Mouse (Mus musculus) spleen, adult 2 months (tissue): ENCODE results near the gene Sfxn2. TPM values are rescaled to one million over a fixed set of nuclear protein-coding genes. Genes with fewer than 3 reads are reported as not detected.

Experiments
- DNase-seq, 2 experiments: peaks; one replicate each; pipeline versions ENCODE4 v3.0.0 to v3.0.0-alpha.2; 2012 to 2021; ENCODE audit warnings: low spot score in 2 of 2, low read depth in 1 of 2
- H3K27ac ChIP-seq: fragments of 200-500 bp; 2 replicates; pipeline ENCODE4 v1.5.1; 2012; ENCODE audit warnings: low read length, inconsistent platforms; ENCODE audit not compliant: insufficient read depth
- H3K27me3 ChIP-seq: fragments of 200-500 bp; 2 replicates; pipeline ENCODE4 v1.6.1; 2012; ENCODE audit warnings: mild to moderate bottlenecking, moderate library complexity, low read length, inconsistent platforms; ENCODE audit not compliant: control insufficient read depth, insufficient read depth
- H3K36me3 ChIP-seq: fragments of 200-500 bp; 2 replicates; pipeline ENCODE4 v1.6.1; 2012; ENCODE audit warnings: mild to moderate bottlenecking, low read length, inconsistent platforms; ENCODE audit not compliant: control insufficient read depth, insufficient read depth
- H3K4me1 ChIP-seq: fragments of 200-500 bp; 2 replicates; pipeline ENCODE4 v1.6.1; 2011; ENCODE audit warnings: inconsistent platforms; ENCODE audit not compliant: control insufficient read depth, insufficient read depth, insufficient read length
- H3K4me3 ChIP-seq: fragments of 200-500 bp; 2 replicates; pipeline ENCODE4 v1.5.1; 2011; ENCODE audit warnings: mild to moderate bottlenecking, inconsistent platforms; ENCODE audit not compliant: insufficient read depth, insufficient read length; ENCODE audit errors: extremely low read depth
- CTCF ChIP-seq: fragments of 200-500 bp; IDR thresholded peaks from 2 replicates; pipeline ENCODE4 v1.5.1; 2011; ENCODE audit warnings: mild to moderate bottlenecking, inconsistent platforms; ENCODE audit not compliant: insufficient read depth, insufficient read length, insufficient replicate concordance; ENCODE audit errors: extremely low read depth
- POLR2A ChIP-seq: fragments of 200-500 bp; IDR thresholded peaks from 2 replicates; pipeline ENCODE4 v1.6.1; 2011; ENCODE audit warnings: low read depth, low read length, inconsistent platforms
- WGBS: fragments of 180-500 bp; shearing (Covaris S2); methylation state at CpG from one replicate; pipeline ENCODE4 v1.1.7; 2018; 5-methylcytosine and 5-hydroxymethylcytosine counted together
- polyA plus RNA-seq: library from polyadenylated mRNA; depleted of rRNA; stranded (reverse); fragments of >200 nt; gene quantifications from 2 replicates; pipeline ENCODE4 v1.2.3, GENCODE M21; 2012

Sfxn2 gene
- polyA plus RNA-seq, 1 experiment: 3.2 TPM

DNA sequence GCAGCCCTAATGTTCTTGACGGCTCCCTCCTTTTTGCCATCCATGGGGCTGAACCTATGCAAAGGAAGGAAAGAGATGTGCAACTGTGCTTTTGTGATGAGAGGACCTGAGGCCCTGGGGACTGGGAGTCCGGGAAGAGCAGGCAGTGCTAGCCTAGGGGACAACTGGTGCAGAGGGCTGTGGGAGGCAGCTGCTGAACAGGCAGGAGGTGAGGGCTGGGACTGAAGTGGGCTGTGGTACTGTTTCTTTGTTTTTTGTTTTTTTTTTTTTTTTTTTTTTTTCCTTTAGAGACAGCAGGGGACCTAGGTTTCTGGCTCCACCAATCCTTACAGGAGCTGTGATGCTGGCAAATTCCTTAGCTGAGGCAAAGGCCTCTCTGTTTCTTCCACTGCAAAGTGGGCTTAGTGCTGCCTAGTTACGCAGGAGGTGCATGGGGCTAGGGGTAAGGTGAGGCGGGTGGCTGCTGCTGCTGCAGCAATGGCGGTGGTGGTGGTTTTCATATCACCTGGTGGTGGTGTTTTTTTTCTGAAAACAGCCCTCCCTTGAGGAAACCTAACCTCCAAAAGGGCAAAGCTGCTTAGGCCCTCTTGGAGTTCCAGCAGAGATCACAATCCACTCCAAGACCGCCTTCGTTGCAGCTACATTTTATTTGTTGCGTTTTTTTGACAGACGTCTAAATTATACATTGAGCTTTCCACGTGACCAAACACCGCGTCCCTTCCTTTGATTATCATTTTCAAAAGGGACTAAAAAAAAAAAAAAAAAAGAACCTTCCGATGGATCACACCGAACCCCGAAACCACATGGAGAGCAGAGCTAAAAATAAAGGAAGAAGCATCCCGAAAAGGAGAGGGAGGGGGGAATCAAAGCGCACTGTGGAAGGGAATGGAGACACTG is 45.3 kb upstream of the Sfxn2 start:
- DNase-seq: no peak
- no peaks in the 10 kb centered on the region for H3K27me3 ChIP-seq
- H3K4me3 ChIP-seq: peak overlapping the region; percentile 48; the same call in 1 of the 2 replicates
- H3K36me3 ChIP-seq: no peaks in the 10 kb centered on the region
- TF ChIP-seq POLR2A (no peak), CTCF (no peak)
- H3K4me1 ChIP-seq: peaks cover 26% of the 10 kb centered on the region
- WGBS: 49% methylated on average over 17 of the region's 17 CpGs
- no peak overlapping the region for H3K27ac ChIP-seq

DNA sequence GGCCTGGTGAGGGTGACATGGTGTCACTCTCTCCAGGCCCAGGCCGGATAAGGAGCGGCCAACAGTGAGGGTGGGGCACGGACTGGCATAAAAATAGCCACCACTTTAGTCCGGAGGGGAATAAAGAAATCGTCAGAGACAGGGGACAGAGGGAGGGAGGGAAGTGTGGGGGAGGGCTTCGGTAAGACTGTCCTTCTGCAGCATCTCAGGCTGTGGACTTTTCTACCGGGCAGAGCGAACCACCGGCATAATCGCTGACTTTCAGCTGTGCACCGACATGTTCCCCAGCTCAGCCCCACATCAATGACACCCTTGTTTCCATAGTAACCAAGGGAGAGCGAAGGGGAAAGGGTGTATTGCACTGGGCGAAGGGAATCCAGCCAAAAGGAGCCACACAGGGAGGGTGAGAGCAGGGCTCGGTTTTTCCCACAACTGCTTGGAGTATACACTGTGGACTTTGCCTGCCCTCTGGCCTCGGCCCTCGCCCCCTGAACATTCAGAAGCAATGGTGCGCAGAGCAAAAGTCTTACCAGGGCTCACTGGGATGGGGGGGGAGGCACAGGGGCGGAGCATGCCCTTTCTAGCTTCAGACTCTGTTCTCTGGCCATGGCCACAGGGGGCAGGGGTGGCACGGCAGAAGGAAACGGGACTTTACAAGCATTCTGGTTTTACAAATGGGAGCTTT is 44.5 kb upstream of the Sfxn2 start:
- DNase-seq: peak in 1 of 2 experiments; percentile 61
- no peak for TF ChIP-seq CTCF
- TF ChIP-seq POLR2A: no peak
- Histone ChIP-seq H3K27ac (0 out of 2 replicates have a peak overlapping the region, but pooled peaks have one; percentile 10), H3K4me1 (peaks cover 19% of the 10 kb centered on the region), H3K36me3 (no peaks in the 10 kb centered on the region), H3K4me3 (peak overlapping the region; percentile 48), H3K27me3 (no peaks in the 10 kb centered on the region)
- 5% methylated on average over 20 of the region's 20 CpGs for WGBS

DNA sequence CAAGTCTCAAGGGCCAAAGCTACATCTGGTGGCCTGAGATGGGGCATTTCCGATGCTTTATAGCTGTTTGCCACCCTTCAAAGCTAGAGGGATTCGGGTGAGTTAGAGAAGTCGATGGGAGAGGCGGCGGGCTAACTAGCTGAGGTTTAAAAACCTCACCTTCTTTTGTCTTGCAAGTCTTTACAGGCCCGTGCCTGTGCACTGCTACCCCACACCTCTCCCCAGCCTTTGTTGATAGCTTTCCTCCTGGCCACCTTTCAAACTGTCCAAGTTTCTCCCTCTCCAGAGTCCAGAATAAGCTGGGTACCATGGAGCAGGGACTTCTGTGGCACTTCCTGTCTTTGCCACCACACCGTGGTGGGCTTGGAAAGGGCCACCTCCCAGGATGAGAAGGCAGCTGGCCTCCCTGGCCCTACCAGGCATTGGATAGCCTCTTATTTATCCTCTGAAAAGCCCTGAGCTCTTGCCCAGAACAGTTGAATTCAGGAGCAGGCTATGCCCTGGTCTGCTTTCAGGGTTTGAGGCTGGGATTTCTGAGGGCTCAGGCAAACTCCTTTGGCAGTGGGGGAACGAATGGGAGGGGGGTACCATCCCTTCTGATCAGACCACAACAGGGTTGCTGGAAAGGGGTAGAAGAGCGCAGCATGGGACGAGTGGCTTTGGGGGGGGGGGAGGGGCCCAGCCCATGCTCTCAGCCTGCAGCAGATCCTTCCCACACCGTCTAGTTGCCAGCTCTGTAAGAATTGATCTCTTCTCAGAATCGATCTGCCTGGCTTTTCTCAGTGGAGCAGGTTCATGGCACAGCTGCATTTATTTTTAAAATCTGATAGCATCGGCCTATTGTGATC is 43.3 kb upstream of the Sfxn2 start:
- H3K27me3 ChIP-seq: no peaks in the 10 kb centered on the region
- H3K4me3 ChIP-seq: no peak overlapping the region
- H3K36me3 ChIP-seq: no peaks in the 10 kb centered on the region
- DNase-seq: no peak
- H3K27ac ChIP-seq: peak overlapping the region; percentile 12
- 65% methylated on average over 13 of the region's 13 CpGs for whole genome bisulfite sequencing
- H3K4me1 ChIP-seq: peaks cover 10% of the 10 kb centered on the region; the same call in 1 of the 2 replicates
- TF ChIP-seq CTCF (no peak), POLR2A (no peak)

DNA sequence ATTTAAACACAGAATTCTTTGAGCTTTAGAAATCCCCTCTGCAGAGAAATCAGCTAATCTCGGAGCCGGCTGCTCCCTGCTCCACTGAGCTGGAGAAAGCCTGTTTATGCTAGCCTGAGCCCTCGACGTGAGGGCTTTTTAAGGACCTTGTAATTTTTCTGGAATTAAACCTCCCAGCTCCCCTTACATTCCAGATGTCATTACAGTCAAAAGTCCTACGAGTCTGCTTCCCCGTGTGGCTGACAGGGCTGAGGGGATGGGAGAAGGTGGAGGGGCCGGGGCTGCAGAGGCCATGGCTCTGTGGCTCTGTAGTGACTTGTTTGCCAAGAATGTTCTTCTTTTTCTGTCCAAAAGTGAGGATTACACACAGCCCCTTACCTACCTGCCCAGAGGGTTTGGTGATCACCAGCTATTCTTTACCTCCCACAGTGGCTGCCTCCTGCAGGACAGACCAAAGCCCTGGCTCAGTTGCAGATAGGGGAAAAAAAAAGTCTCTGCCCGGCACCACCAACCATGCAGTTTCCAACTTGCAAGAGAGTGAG is 42.6 kb upstream of the Sfxn2 start:
- no peak for DNase-seq
- no peak for TF ChIP-seq CTCF
- no peak for TF ChIP-seq POLR2A
- H3K27me3 ChIP-seq: no peaks in the 10 kb centered on the region
- WGBS: 86% methylated on average over 8 of the region's 8 CpGs
- peaks cover 7% of the 10 kb centered on the region; the same call in 1 of the 2 replicates for H3K4me1 ChIP-seq
- no peak overlapping the region for H3K4me3 ChIP-seq
- H3K27ac ChIP-seq: no peak overlapping the region
- no peaks in the 10 kb centered on the region for H3K36me3 ChIP-seq

DNA sequence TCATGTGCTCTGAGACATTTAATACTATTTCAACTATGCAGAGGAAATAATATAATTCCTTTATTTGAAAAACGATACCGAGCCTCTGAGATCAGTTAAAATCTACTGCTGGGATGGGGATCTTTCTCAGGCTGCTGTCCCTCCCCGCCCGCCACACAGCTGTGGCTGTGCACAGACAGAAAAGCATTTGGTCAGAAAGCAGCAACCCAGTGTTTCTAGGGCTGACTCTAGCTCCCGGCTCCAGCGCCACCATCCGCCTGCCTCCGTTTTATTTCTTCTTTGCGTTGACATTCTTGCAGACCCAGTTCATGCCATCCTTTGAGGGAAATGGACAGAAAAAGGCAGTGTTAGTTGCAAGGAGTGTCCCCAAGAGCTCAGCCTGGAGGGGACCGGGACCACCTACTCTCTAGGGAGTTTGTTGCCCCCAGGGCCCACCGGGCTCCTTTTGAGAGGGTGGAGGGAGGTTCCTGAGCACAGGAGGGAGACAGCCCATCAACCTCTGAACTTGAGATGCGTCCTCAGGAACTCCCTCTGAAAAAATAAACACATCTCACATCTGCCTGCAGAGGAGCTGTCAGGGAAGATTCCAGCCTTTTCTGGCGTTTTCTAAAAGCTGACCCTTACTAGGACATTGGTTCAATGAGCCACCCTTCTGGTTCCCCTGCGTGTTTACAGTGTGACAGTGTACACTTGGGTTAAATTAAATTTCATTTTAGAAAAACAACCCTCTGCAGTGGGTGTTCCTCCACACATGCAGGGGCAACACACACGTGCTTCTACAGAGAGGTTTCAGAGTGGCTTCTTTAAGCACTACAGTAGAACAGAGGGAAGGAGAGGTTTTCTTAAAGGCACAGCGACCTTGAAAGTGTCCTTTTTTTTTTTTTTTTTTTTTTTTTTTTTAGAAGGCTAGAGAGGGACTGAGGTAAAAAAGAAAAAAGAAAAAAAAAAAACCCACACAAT is 41.8 kb upstream of the Sfxn2 start:
- 67% methylated on average over 16 of the region's 16 CpGs for WGBS
- no peak for DNase-seq
- Histone ChIP-seq H3K4me3 (no peak overlapping the region), H3K4me1 (peaks cover 7% of the 10 kb centered on the region; the same call in 1 of the 2 replicates), H3K27ac (no peak overlapping the region), H3K27me3 (no peaks in the 10 kb centered on the region), H3K36me3 (no peaks in the 10 kb centered on the region)
- TF ChIP-seq CTCF (no peak), POLR2A (no peak)
